Mouse (Mus musculus): ENCODE results near the gene Ap1g2. TPM values are rescaled to one million over a fixed set of nuclear protein-coding genes. Genes with fewer than 3 reads are reported as not detected.

Ap1g2 gene
- total and polyA plus RNA-seq, 3 experiments: 12.6 to 47.9 TPM; not detected in 1

- Histone ChIP-seq H3K36me3 (ENCODE audit: control insufficient read depth in 1 of 2, insufficient read depth in 2 of 2, low read length in 2 of 2) (no peaks in the 10 kb centered on the region), H3K27me3 (ENCODE audit: control insufficient read depth in 1 of 2, insufficient read depth in 2 of 2, low read length in 2 of 2) (peaks cover 2 to 8% of the 10 kb centered on the region in 2 experiments; a peak in 1 of 4 replicates)
Observed at GRCm38 (mm10) chr14:55119421-55120134, 13.2 kb upstream of the Ap1g2 start.

GRCm38 (mm10) chr14:55118852-55119251, 12.5 kb upstream of the Ap1g2 start:
- Histone ChIP-seq H3K27ac (ENCODE audit: control insufficient read depth, low read depth, low read length) (no peak overlapping the region), H3K9ac (ENCODE audit: control insufficient read depth, low read depth, low read length, poor library complexity, severe bottlenecking) (no peak overlapping the region), H3K4me1 (ENCODE audit: control insufficient read depth in 1 of 2, insufficient read depth in 2 of 2, low read length in 2 of 2) (no peaks in the 10 kb centered on the region), H3K4me3 (ENCODE audit: control insufficient read depth in 1 of 2, insufficient read depth in 1 of 2, low read depth in 2 of 2, low read length in 2 of 2) (no peak overlapping the region), H3K79me2 (ENCODE audit: control insufficient read depth, insufficient read depth, low read length, poor library complexity) (no peaks in the 10 kb centered on the region), H3K27me3 (ENCODE audit: control insufficient read depth in 1 of 2, insufficient read depth in 2 of 2, low read length in 2 of 2) (peaks cover 0 to 4% of the 10 kb centered on the region in 2 experiments; a peak in 1 of 4 replicates), H3K36me3 (ENCODE audit: control insufficient read depth in 1 of 2, insufficient read depth in 2 of 2, low read length in 2 of 2) (no peaks in the 10 kb centered on the region), H3K9me3 (replicated peaks; ENCODE audit: insufficient read depth, low read length) (no peaks in the 10 kb centered on the region)
- peak; percentile 28 for DNase-seq (ENCODE audit: low read depth, low spot score)
- no peak for TF ChIP-seq RAD21 (IDR thresholded peaks at IDR 0.05; ENCODE audit: low read depth, low read length)
- no peak for TF ChIP-seq CHD1 (IDR thresholded peaks at IDR 0.05; ENCODE audit: low read depth, low read length)
- TF ChIP-seq POLR2A (IDR thresholded peaks at IDR 0.05; ENCODE audit: control insufficient read depth in 1 of 2, insufficient read depth in 1 of 2, low read depth in 1 of 2, low read length in 2 of 2, poor library complexity in 1 of 2): no peak
- TF ChIP-seq NRF1 (IDR thresholded peaks at IDR 0.05; ENCODE audit: insufficient read depth, low read depth, low read length, poor library complexity, severe bottlenecking): no peak
- no peak for TF ChIP-seq SMC3 (IDR thresholded peaks at IDR 0.05; ENCODE audit: low read depth, low read length)
- no peak for TF ChIP-seq POLR2AphosphoS2 (IDR thresholded peaks at IDR 0.05; ENCODE audit: low read length)

More at GRCm38 (mm10) chr14:55119421-55120134, 13.2 kb upstream of the Ap1g2 start:
- Histone ChIP-seq H3K79me2 (ENCODE audit: control insufficient read depth, insufficient read depth, low read length, poor library complexity) (no peaks in the 10 kb centered on the region), H3K9ac (ENCODE audit: control insufficient read depth, low read depth, low read length, poor library complexity, severe bottlenecking) (no peak overlapping the region), H3K4me3 (ENCODE audit: control insufficient read depth in 1 of 2, insufficient read depth in 1 of 2, low read depth in 2 of 2, low read length in 2 of 2) (no peak overlapping the region), H3K4me1 (ENCODE audit: control insufficient read depth in 1 of 2, insufficient read depth in 2 of 2, low read length in 2 of 2) (no peaks in the 10 kb centered on the region), H3K9me3 (replicated peaks; ENCODE audit: insufficient read depth, low read length) (no peaks in the 10 kb centered on the region), H3K27ac (ENCODE audit: control insufficient read depth, low read depth, low read length) (no peak overlapping the region)
- peak; percentile 63 for DNase-seq (ENCODE audit: low read depth, low spot score)
- TF ChIP-seq MYC (IDR thresholded peaks at IDR 0.05; ENCODE audit: low read depth, low read length): 0 out of 2 replicates have a peak, but pooled peaks have one; percentile 24
- TF ChIP-seq CTCF (IDR thresholded peaks at IDR 0.05 in 2 of 3, conservative IDR thresholded peaks at IDR 0.05 in 1 of 3; ENCODE audit: control insufficient read depth in 1 of 3, insufficient read depth in 1 of 3, low read depth in 2 of 3, low read length in 3 of 3, poor library complexity in 1 of 3, severe bottlenecking in 1 of 3): peak; percentile 70 to 81 (median 76)
- no peak for TF ChIP-seq POLR2A (IDR thresholded peaks at IDR 0.05; ENCODE audit: control insufficient read depth in 1 of 2, insufficient read depth in 1 of 2, low read depth in 1 of 2, low read length in 2 of 2, poor library complexity in 1 of 2)
- no peak for TF ChIP-seq ELF1 (IDR thresholded peaks at IDR 0.05; ENCODE audit: low read depth, low read length)
- TF ChIP-seq ZC3H11A (IDR thresholded peaks at IDR 0.05; ENCODE audit: low read depth, low read length): peak; percentile 46
- peak; percentile 66 for TF ChIP-seq RAD21 (IDR thresholded peaks at IDR 0.05; ENCODE audit: low read depth, low read length)
- TF ChIP-seq MAFK (IDR thresholded peaks at IDR 0.05; ENCODE audit: borderline replicate concordance, low read depth, low read length): no peak
- TF ChIP-seq SMC3 (IDR thresholded peaks at IDR 0.05; ENCODE audit: low read depth, low read length): peak; percentile 50
